Mouse (Mus musculus) left cerebral cortex, adult 8-10 months (tissue): ENCODE results near the gene Zfp354c. TPM values are rescaled to one million over a fixed set of nuclear protein-coding genes. Genes with fewer than 3 reads are reported as not detected.

ENCODE experiments used
- total RNA-seq, 4 experiments: library from RNA; stranded (reverse); gene quantifications; 2 replicates each; pipeline ENCODE4 v1.2.4; 2022

The Zfp354c gene
- total RNA-seq, 4 experiments from 2014 or later = 40.4 to 57.6 (median 45.3) TPM

Other genes starting within 250 kb of the Zfp354c start
- 1 to 10 TPM; 5.7 to 9.0 (median 8.2) TPM for gene Adamts2, start 225.6 kb downstream of the Zfp354c start, total RNA-seq
- 1 to 10 TPM; 3.0 to 3.5 (median 3.2) TPM for gene Zfp879, start 13.8 kb upstream of the Zfp354c start, total RNA-seq
- gene Grm6, start 23.0 kb upstream of the Zfp354c start, total RNA-seq = not detected
- 1 to 10 TPM; 5.2 to 8.0 (median 5.9) TPM for gene Zfp454, start 59.9 kb upstream of the Zfp354c start, total RNA-seq
- 10 to 100 TPM; 24.2 to 28.2 (median 25.6) TPM for gene Zfp2, start 88.4 kb upstream of the Zfp354c start, total RNA-seq
- gene Zfp354b, start 103.9 kb upstream of the Zfp354c start, total RNA-seq = 1 to 10 TPM; 6.1 to 7.0 (median 6.4) TPM
- gene 4933414I15Rik, start 116.0 kb upstream of the Zfp354c start, total RNA-seq = not detected
- not detected for gene Prop1, start 126.0 kb upstream of the Zfp354c start, total RNA-seq
- gene Olfr1378, start 138.8 kb upstream of the Zfp354c start, total RNA-seq = not detected
- not detected for gene Olfr1377, start 154.2 kb upstream of the Zfp354c start, total RNA-seq
- not detected for gene Olfr51, start 175.9 kb upstream of the Zfp354c start, total RNA-seq
- not detected for gene Olfr54, start 186.5 kb upstream of the Zfp354c start, total RNA-seq
- gene Olfr1375, start 220.4 kb upstream of the Zfp354c start, total RNA-seq = not detected
- gene Zfp354a, start 231.5 kb upstream of the Zfp354c start, total RNA-seq = 1 to 10 TPM; 9.1 to 9.7 (median 9.2) TPM